7 mouse cellular contexts compared by ENCODE assay signal in genomic region chr6:137541216-137542176, GRCm38 (mm10).
DNase-seq lines count a peak whose midpoint lies in the region; ATAC-seq and TF ChIP-seq lines count a peak whose summit lies in the region.

No protein-coding gene starts in this region.

- TF ChIP-seq CTCF in gastrocnemius, adult 2 months (IDR thresholded peaks at IDR 0.05) = no peak

- 55% methylated on average over 17 of the region's 17 CpGs for WGBS in hindbrain, embryonic 13.5 days
- WGBS in macrophage (ENCODE audit: missing documents) = 36% methylated on average over 17 of the region's 17 CpGs

- no peak overlapping the region for H3K9ac ChIP-seq in hindbrain, embryonic 13.5 days

- H3K36me3 ChIP-seq in hindbrain, embryonic 13.5 days = no peaks in the 10 kb centered on the region
- no peaks in the 10 kb centered on the region for H3K36me3 ChIP-seq in macrophage (ENCODE audit: inconsistent target)

- H3K27ac ChIP-seq in hindbrain, embryonic 13.5 days = no peak overlapping the region
- H3K27ac ChIP-seq in macrophage = peak overlapping the region; percentile 32
- H3K27ac ChIP-seq in gastrocnemius, adult 2 months = no peak overlapping the region

- DNase-seq in 416B (ENCODE audit: low read depth) = peak; percentile 74
- DNase-seq in B cell, adult 2 months = peak; percentile 19 to 27
- DNase-seq in left cerebral cortex, postnatal 36 days (ENCODE audit: low spot score in 2 of 2) = no peak
- DNase-seq in gastrocnemius, adult 2 months = no peak
- DNase-seq in heart, adult 18-20 months = no peak

- peaks cover 24% of the 10 kb centered on the region for H3K4me1 ChIP-seq in hindbrain, embryonic 13.5 days (replicated peaks)

- no peaks in the 10 kb centered on the region for H3K9me3 ChIP-seq in hindbrain, embryonic 13.5 days

- no peaks in the 10 kb centered on the region for H3K27me3 ChIP-seq in hindbrain, embryonic 13.5 days

- peak; percentile 39; the same call in 1 of the 2 replicates for ATAC-seq in hindbrain, embryonic 13.5 days (ENCODE audit: low FRiP score)

- intact Hi-C loops in left cerebral cortex, postnatal 36 days (cut with DNase I) = no loop called here
- intact Hi-C loops in gastrocnemius, adult 2 months (cut with DNase I) = no loop called here

- no peak overlapping the region for H3K4me2 ChIP-seq in hindbrain, embryonic 13.5 days

- H3K4me3 ChIP-seq in hindbrain, embryonic 13.5 days = no peak overlapping the region
- H3K4me3 ChIP-seq in macrophage (ENCODE audit: inconsistent target) = no peak overlapping the region
- no peak overlapping the region for H3K4me3 ChIP-seq in gastrocnemius, adult 2 months

- peaks cover 10% of the 10 kb centered on the region; the same call in 1 of the 2 replicates for H3K79me2 ChIP-seq in macrophage (ENCODE audit: inconsistent target)

Comparison
In these comparisons a context has a peak if more than half of its experiments do, and no peak if none do; other contexts are left out.
1. DNase-seq: peak in 416B (single experiment) and B cell, adult 2 months (2 of 2); none in left cerebral cortex, postnatal 36 days (0 of 2), gastrocnemius, adult 2 months (single experiment) and heart, adult 18-20 months (0 of 2).